Comparison of ENCODE assay signal across 17 mouse cellular contexts in the genomic region with DNA sequence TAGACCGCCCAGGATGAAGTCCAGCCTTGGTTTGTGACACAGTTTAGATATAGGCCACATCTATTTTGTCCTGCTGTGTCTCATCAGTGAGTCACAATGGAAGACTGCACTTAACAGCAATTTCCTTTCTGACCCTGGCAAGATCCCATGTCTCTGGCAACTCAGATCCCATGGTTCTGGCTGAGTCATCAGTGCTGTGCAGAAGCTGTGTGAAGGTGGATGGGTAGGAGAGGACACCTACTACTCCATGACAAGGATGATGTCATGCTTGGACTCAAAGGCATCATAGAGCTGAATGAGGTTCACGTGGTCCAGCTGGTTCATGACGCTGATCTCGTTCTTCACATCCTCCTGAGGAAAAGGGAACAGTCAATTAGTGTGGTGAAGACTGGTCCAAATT.
A peak's percentile ranks its signal among the peaks of the same experiment; 100 is the strongest.
DNase-seq lines count a peak whose midpoint lies in the region; ATAC-seq lines count a peak whose summit lies in the region.
"Had no signal": no experiment of that assay in that cellular context is flagged by ENCODE, and none has a peak within 500 bp of the region (broad histone marks: within the 10 kb centered on the region; RNA-seq: fewer than 3 reads in every experiment).

No protein-coding gene starts in this region.

- H3K4me1 ChIP-seq in heart, embryonic 14.5 days (ENCODE audit: control insufficient read depth in 2 of 2, insufficient read depth in 2 of 2, low read length in 2 of 2): peaks cover 2 to 13% of the 10 kb centered on the region in 2 experiments; a peak in 3 of 4 replicates
- H3K4me1 ChIP-seq: forebrain, embryonic 10.5 days; heart, embryonic 15.5 days; midbrain, embryonic 12.5 days; neural tube, embryonic 15.5 days had no signal

- no peak overlapping the region for H3K4me3 ChIP-seq in heart, embryonic 14.5 days (ENCODE audit: control insufficient read depth in 1 of 2, insufficient read depth in 1 of 2, low read depth in 1 of 2, low read length in 2 of 2)
- H3K4me3 ChIP-seq: forebrain, embryonic 10.5 days; heart, embryonic 15.5 days; midbrain, embryonic 12.5 days; neural tube, embryonic 15.5 days had no signal

- no peak overlapping the region for H3K27ac ChIP-seq in heart, embryonic 14.5 days (replicated peaks in 1 of 2; ENCODE audit: control insufficient read depth in 1 of 2, insufficient read depth in 1 of 2, low read depth in 2 of 2, low read length in 2 of 2)
- H3K27ac ChIP-seq: forebrain, embryonic 10.5 days; heart, embryonic 15.5 days; midbrain, embryonic 12.5 days; neural tube, embryonic 15.5 days had no signal

- peak; percentile 31; the same call in 1 of the 2 replicates for ATAC-seq in heart, embryonic 14.5 days (ENCODE audit: insufficient number of reproducible peaks, insufficient read depth, low FRiP score, low read depth)
- ATAC-seq: liver, postnatal 0 days had no signal

- H3K9ac ChIP-seq in heart, embryonic 14.5 days (ENCODE audit: low read length): no peak overlapping the region
- H3K9ac ChIP-seq: heart, embryonic 15.5 days; liver, postnatal 0 days; midbrain, embryonic 12.5 days; neural tube, embryonic 15.5 days had no signal

- no peak overlapping the region for H3K4me2 ChIP-seq in heart, embryonic 14.5 days (ENCODE audit: low read length)
- H3K4me2 ChIP-seq: heart, embryonic 15.5 days; midbrain, embryonic 12.5 days; neural tube, embryonic 15.5 days had no signal

- H3K9me3 ChIP-seq in heart, embryonic 14.5 days (ENCODE audit: control insufficient read depth, low read length): no peaks in the 10 kb centered on the region
- H3K9me3 ChIP-seq: forebrain, embryonic 10.5 days; heart, embryonic 15.5 days; midbrain, embryonic 12.5 days; neural tube, embryonic 15.5 days had no signal

- 85% methylated on average over 4 of the region's 4 CpGs for WGBS in heart, embryonic 14.5 days

- DNase-seq in heart, adult 18-20 months: no peak
- DNase-seq in 416B (ENCODE audit: low read depth) (peak; percentile 8), adipocyte (ENCODE audit: low spot score) (peak; percentile 12)
- DNase-seq in fibroblast of lung, adult 2 months (ENCODE audit: low read depth): peak; percentile 59
- no peak for DNase-seq in layer of hippocampus, adult 9-10 months (ENCODE audit: low spot score)
- no peak for DNase-seq in urinary bladder, adult 18-20 months (ENCODE audit: low spot score in 2 of 2)
- DNase-seq: cerebellum, adult 18-20 months; gastrocnemius, postnatal 36 days; liver; liver, postnatal 0 days; lung, postnatal 36 days; spleen, adult 18-20 months had no signal

- no peaks in the 10 kb centered on the region for H3K36me3 ChIP-seq in heart, embryonic 14.5 days (ENCODE audit: control insufficient read depth, insufficient read depth, low read length)
- H3K36me3 ChIP-seq: forebrain, embryonic 10.5 days; heart, embryonic 15.5 days; midbrain, embryonic 12.5 days; neural tube, embryonic 15.5 days had no signal

- no peaks in the 10 kb centered on the region for H3K27me3 ChIP-seq in heart, embryonic 14.5 days (ENCODE audit: control insufficient read depth, insufficient read depth, low read length)
- H3K27me3 ChIP-seq: heart, embryonic 15.5 days; midbrain, embryonic 12.5 days; neural tube, embryonic 15.5 days had no signal

Comparison
In these comparisons a context has a peak if more than half of its experiments do, and no peak if none do; other contexts are left out.
1. DNase-seq: peak in 416B (single experiment), adipocyte (single experiment) and fibroblast of lung, adult 2 months (single experiment); none in heart, adult 18-20 months (0 of 2), layer of hippocampus, adult 9-10 months (single experiment) and urinary bladder, adult 18-20 months (0 of 2).